Mouse (Mus musculus) bone marrow, adult 2 months (tissue): Measurements from ENCODE around the gene Itpa.

Experiments used
- CTCF ChIP-seq: fragments of 200-500 bp; IDR thresholded peaks from 2 replicates; pipeline ENCODE4 v1.5.1; 2011; ENCODE audit warnings: low read length, control low read depth; ENCODE audit not compliant: control insufficient read depth, insufficient read depth
- POLR2A ChIP-seq: fragments of 200-500 bp; IDR thresholded peaks from 2 replicates; pipeline ENCODE4 v1.6.1; 2011; ENCODE audit warnings: low read depth, mild to moderate bottlenecking, control low read depth, low read length, borderline replicate concordance; ENCODE audit not compliant: control insufficient read depth

DNA sequence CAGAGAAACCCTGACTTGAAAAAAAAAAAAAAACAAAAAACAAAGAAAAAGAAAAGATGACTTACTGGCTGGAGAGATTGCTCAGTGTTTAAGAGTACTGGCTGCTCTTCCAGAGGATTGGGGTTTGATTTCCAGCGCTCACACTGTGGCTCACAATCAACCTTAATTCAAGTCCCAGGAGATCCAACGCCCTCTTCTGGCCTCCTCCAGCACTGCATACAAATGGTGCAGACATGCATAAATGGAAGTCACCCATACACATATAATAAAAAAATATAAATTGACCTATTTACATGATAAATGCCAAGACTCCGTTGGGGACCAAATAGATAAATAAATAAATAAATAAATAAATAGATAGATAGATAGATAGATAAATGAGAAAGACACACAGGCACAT lies 39.0 kb upstream of the Itpa start:
- no peak for TF ChIP-seq CTCF
- no peak for TF ChIP-seq POLR2A
